Mouse (Mus musculus) liver, postnatal 0 days (tissue): ENCODE measurements around the gene Tdp1.

Source experiments
- CTCF ChIP-seq: sonication (generic); IDR thresholded peaks from 2 replicates; pipeline ENCODE4 v1.5.1; 2016; ENCODE audit warnings: antibody characterized with exemption, low read depth
- EP300 ChIP-seq: IDR thresholded peaks from 2 replicates; pipeline ENCODE4 v1.6.1; 2016; ENCODE audit warnings: antibody characterized with exemption, low read depth, mild to moderate bottlenecking

DNA sequence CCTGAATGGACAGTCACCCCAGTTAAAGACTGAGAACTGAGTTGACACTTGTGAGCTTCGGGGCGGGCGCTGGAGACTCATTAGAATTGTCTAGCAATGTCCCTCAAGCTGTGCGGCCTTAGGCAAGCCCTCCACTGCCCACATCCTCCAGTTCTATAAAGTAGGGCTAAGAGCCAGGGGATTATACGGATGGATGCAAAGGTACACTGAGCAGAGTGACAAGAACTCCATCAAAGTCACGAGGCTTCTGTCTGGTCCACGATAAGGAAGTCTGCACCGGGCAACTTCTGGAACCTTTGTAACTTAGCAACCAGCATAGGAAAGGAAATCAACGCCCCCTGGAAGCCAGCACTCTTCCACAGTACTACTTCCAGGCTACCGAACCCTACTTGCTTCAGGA, 75.6 kb downstream of the Tdp1 start:
- no peak for TF ChIP-seq CTCF
- TF ChIP-seq EP300, result no peak
